Mouse (Mus musculus) liver, embryonic 13.5 days (tissue): ENCODE data around the gene Iqce. TPM values are rescaled to one million over a fixed set of nuclear protein-coding genes. Genes with fewer than 3 reads are reported as not detected.

Source experiments
- ATAC-seq: fragments of 200-750 bp; cut with Nextera tagmentation; 2 replicates; pipeline ENCODE4 v1.8.0; 2017; ENCODE audit warnings: low read depth, mild to moderate bottlenecking, moderate number of reproducible peaks, moderate library complexity
- DNase-seq: peaks from one replicate; pipeline ENCODE4 v3.0.0; 2022
- H3K27ac ChIP-seq: fragments of 300-500 bp; sonication (generic); 2 replicates; pipeline ENCODE4 v1.5.1; 2015; ENCODE audit warnings: moderate library complexity, mild to moderate bottlenecking, inconsistent platforms
- H3K27me3 ChIP-seq: fragments of 300-500 bp; sonication (generic); 2 replicates; pipeline ENCODE4 v1.6.1; 2015; ENCODE audit warnings: mild to moderate bottlenecking, inconsistent platforms
- H3K36me3 ChIP-seq: fragments of 300-500 bp; sonication (generic); 2 replicates; pipeline ENCODE4 v1.6.1; 2015; ENCODE audit warnings: mild to moderate bottlenecking, inconsistent platforms
- H3K4me1 ChIP-seq: fragments of 300-500 bp; sonication (generic); replicated peaks from 2 replicates; pipeline ENCODE4 v1.6.1; 2015; ENCODE audit warnings: inconsistent platforms
- H3K4me2 ChIP-seq: fragments of 300-500 bp; sonication (generic); 2 replicates; pipeline ENCODE4 v1.6.1; 2015; ENCODE audit warnings: inconsistent platforms, mild to moderate bottlenecking, moderate library complexity
- H3K4me3 ChIP-seq: fragments of 300-500 bp; sonication (generic); replicated peaks from 2 replicates; pipeline ENCODE4 v1.5.1; 2015; ENCODE audit warnings: mild to moderate bottlenecking, inconsistent platforms
- H3K9ac ChIP-seq: fragments of 300-500 bp; sonication (generic); 2 replicates; pipeline ENCODE4 v1.6.1; 2015; ENCODE audit warnings: mild to moderate bottlenecking, inconsistent platforms
- H3K9me3 ChIP-seq: fragments of 300-500 bp; sonication (generic); replicated peaks from 2 replicates; pipeline ENCODE4 v1.6.1; 2016; ENCODE audit warnings: inconsistent platforms
- WGBS: fragments of 180-500 bp; shearing (Covaris S2); methylation state at CpG from one replicate; pipeline ENCODE4 v1.1.7; 2015; ENCODE audit not compliant: insufficient replicate concordance; 5-methylcytosine and 5-hydroxymethylcytosine counted together
- polyA plus RNA-seq: library from polyadenylated mRNA; unstranded; fragments of >200 nt; fragmentation: Nextera tagmentation; extraction: Ambion mirVana; gene quantifications from 2 replicates; pipeline ENCODE4 v1.2.1, GENCODE M21; 2015

The Iqce gene
- polyA plus RNA-seq, 1 experiment from 2014 or later: 4.3 TPM

GRCm38 (mm10) chr5:140619895-140620736 lies 82.1 kb downstream of the Iqce start:
- no peak for DNase-seq
- Histone ChIP-seq H3K4me3 (no peak overlapping the region), H3K36me3 (peaks cover 15% of the 10 kb centered on the region), H3K9me3 (no peaks in the 10 kb centered on the region), H3K4me1 (peaks cover 46% of the 10 kb centered on the region), H3K9ac (no peak overlapping the region), H3K27ac (no peak overlapping the region), H3K27me3 (no peaks in the 10 kb centered on the region), H3K4me2 (no peak overlapping the region)
- WGBS: 37% methylated on average over 7 of the region's 7 CpGs
- no peak for ATAC-seq

DNA sequence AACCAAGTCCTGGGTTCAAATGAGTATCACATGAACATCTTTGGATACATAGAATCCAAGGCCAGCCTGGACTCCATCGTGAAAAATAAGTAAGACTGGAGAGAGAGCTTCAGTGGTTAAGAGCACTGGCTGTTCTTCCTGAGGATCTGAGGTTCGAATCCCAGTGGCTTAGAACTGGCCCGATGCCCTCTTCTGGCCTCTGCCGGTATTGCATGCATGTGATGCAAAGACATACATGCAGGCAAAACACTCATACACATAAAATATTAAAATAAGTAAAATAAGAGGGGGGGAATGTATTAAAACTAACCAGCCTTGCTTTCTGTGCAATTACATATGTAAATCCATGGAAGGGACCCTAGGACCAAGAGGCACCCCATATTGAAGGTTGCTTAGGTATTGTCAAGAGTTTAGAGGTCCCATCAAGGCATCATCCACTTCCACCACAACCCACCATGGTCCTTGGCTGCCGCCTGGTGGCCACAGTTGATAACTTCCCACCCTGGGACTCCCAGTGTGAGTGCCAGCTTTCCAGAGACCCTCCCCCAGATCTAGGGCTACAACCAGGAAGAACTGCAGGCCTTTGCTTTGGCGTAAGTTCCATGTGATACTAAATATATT lies 82.9 kb downstream of the Iqce start:
- Histone ChIP-seq H3K27ac (no peak overlapping the region), H3K9me3 (no peaks in the 10 kb centered on the region), H3K4me3 (no peak overlapping the region), H3K4me2 (no peak overlapping the region), H3K27me3 (no peaks in the 10 kb centered on the region), H3K36me3 (peaks cover 11% of the 10 kb centered on the region), H3K4me1 (peaks cover 54% of the 10 kb centered on the region), H3K9ac (no peak overlapping the region)
- 13% methylated on average over 6 of the region's 6 CpGs for WGBS
- ATAC-seq: no peak
- peak; percentile 69 for DNase-seq

GRCm38 (mm10) chr5:140617714-140618113 lies 84.5 kb downstream of the Iqce start:
- Histone ChIP-seq H3K36me3 (peaks cover 22% of the 10 kb centered on the region), H3K27ac (peak overlapping the region; percentile 53), H3K4me1 (peaks cover 62% of the 10 kb centered on the region), H3K4me2 (no peak overlapping the region), H3K9me3 (no peaks in the 10 kb centered on the region), H3K27me3 (no peaks in the 10 kb centered on the region), H3K9ac (no peak overlapping the region), H3K4me3 (no peak overlapping the region)
- peak; percentile 13; the same call in 1 of the 2 replicates for ATAC-seq
- 21% methylated on average over 5 of the region's 5 CpGs for WGBS
- DNase-seq: peak; percentile 34

DNA sequence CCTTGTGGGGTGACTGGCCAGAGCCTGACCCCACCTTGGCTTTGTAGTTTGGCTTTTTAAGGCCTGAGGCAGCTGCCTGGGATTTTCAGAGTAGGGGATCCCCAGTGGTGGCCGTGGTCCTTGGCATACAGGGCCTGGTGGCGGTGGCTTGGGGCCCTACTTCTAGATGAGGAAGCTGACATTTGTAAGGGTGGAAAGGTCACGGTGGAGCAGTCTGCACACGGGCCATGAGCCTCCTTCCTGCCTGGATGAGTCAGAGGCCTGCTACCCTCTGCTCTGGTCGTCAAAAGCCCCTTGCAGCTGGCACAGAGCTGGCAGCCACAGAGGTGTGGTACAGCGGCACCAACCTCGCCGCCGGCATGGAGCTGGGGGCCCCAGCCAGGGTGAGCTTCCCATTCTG lies 85.5 kb downstream of the Iqce start:
- DNase-seq (no peak), ATAC-seq (no peak)
- Histone ChIP-seq H3K4me3 (no peak overlapping the region), H3K4me2 (no peak overlapping the region), H3K27me3 (peaks cover 4% of the 10 kb centered on the region; the same call in 1 of the 2 replicates), H3K27ac (peak overlapping the region; percentile 53), H3K9me3 (no peaks in the 10 kb centered on the region), H3K4me1 (peaks cover 71% of the 10 kb centered on the region), H3K36me3 (peaks cover 31% of the 10 kb centered on the region), H3K9ac (peak overlapping the region; percentile 45; the same call in 1 of the 2 replicates)
- WGBS: 47% methylated on average over 9 of the region's 9 CpGs

GRCm38 (mm10) chr5:140616110-140616503 lies 86.1 kb downstream of the Iqce start:
- ATAC-seq: no peak
- H3K9me3 ChIP-seq: no peaks in the 10 kb centered on the region
- no peak overlapping the region for H3K4me2 ChIP-seq
- no peak for DNase-seq
- peaks cover 9% of the 10 kb centered on the region for H3K27me3 ChIP-seq
- H3K4me3 ChIP-seq: no peak overlapping the region
- H3K4me1 ChIP-seq: peaks cover 74% of the 10 kb centered on the region
- peaks cover 37% of the 10 kb centered on the region for H3K36me3 ChIP-seq
- WGBS: 65% methylated on average over 6 of the region's 6 CpGs
- H3K9ac ChIP-seq: peak overlapping the region; percentile 45
- H3K27ac ChIP-seq: peak overlapping the region; percentile 53

DNA sequence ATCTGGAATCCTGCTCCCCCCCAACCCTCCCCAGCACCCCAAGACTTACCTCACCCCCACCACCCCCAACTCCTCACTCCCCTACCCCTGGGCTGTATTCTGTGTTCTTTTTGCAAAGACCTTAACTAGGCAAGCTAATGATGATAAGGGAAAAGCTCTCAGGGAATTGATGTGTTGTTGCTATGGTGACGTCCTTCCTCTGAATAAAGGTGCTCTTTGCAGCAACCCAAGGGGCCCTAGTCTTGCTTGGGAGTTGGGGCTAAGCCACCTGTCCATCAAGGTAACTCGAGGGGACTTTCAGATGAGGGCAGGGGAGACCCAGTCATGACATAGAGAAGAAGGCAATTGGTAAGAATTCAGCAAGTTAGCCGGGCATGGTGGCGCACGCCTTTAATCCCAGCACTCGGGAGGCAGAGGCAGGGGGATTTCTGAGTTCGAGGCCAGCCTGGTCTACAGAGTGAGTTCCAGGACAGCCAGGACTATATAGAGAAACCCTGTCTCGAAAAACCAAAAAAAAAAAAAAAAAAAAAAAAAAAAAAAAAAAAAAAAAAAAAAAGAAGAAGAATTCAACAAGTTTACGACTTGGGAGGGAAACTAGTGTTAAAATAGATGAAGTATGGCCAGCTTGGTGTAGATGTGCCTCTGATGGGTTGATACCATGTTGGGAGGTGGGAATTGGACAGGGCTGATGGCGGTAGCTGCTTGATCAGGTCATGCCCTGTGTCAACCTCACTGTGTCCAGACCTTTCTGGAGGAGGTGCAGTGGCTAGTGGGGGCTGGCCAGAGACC lies 86.7 kb downstream of the Iqce start:
- peaks cover 80% of the 10 kb centered on the region for H3K4me1 ChIP-seq
- peak overlapping the region; percentile 53 for H3K4me2 ChIP-seq
- no peak overlapping the region for H3K4me3 ChIP-seq

GRCm38 (mm10) chr5:140614837-140615236 lies 87.3 kb downstream of the Iqce start:
- H3K27ac ChIP-seq: peak overlapping the region; percentile 87
- 33% methylated on average over 4 of the region's 4 CpGs for WGBS
- H3K4me2 ChIP-seq: peak overlapping the region; percentile 53
- peak; percentile 82 for ATAC-seq
- H3K9ac ChIP-seq: peak overlapping the region; percentile 52
- H3K36me3 ChIP-seq: peaks cover 37% of the 10 kb centered on the region
- H3K4me1 ChIP-seq: peaks cover 84% of the 10 kb centered on the region
- peaks cover 22% of the 10 kb centered on the region for H3K27me3 ChIP-seq
- DNase-seq: peak; percentile 67
- H3K9me3 ChIP-seq: no peaks in the 10 kb centered on the region
- H3K4me3 ChIP-seq: 0 out of 2 replicates have a peak overlapping the region, but pooled peaks have one; percentile 5

More for the DNA sequence above, 86.7 kb downstream of the Iqce start:
- DNase-seq: no peak
- WGBS: 60% methylated on average over 10 of the region's 10 CpGs
- H3K27ac ChIP-seq: peak overlapping the region; percentile 87
- peaks cover 37% of the 10 kb centered on the region for H3K36me3 ChIP-seq
- H3K9ac ChIP-seq: peak overlapping the region; percentile 45
- peaks cover 15% of the 10 kb centered on the region for H3K27me3 ChIP-seq
- no peaks in the 10 kb centered on the region for H3K9me3 ChIP-seq
- no peak for ATAC-seq

GRCm38 (mm10) chr5:140614141-140614540 lies 88.0 kb downstream of the Iqce start:
- peak overlapping the region; percentile 53 for H3K4me2 ChIP-seq

GRCm38 (mm10) chr5:140612191-140612590 lies 90.0 kb downstream of the Iqce start:
- H3K36me3 ChIP-seq: peaks cover 37% of the 10 kb centered on the region
- peaks cover 94% of the 10 kb centered on the region for H3K4me1 ChIP-seq
- H3K9me3 ChIP-seq: no peaks in the 10 kb centered on the region
- H3K27me3 ChIP-seq: peaks cover 45% of the 10 kb centered on the region
- no peak overlapping the region for H3K4me2 ChIP-seq
- WGBS: 87% methylated on average over 18 of the region's 18 CpGs
- no peak for DNase-seq
- ATAC-seq: no peak
- no peak overlapping the region for H3K4me3 ChIP-seq
- no peak overlapping the region for H3K27ac ChIP-seq
- no peak overlapping the region for H3K9ac ChIP-seq

More at GRCm38 (mm10) chr5:140614141-140614540, 88.0 kb downstream of the Iqce start:
- 77% methylated on average over 10 of the region's 10 CpGs for WGBS
- H3K36me3 ChIP-seq: peaks cover 37% of the 10 kb centered on the region
- H3K9ac ChIP-seq: peak overlapping the region; percentile 52
- no peak for DNase-seq
- no peaks in the 10 kb centered on the region for H3K9me3 ChIP-seq
- H3K4me1 ChIP-seq: peaks cover 87% of the 10 kb centered on the region
- ATAC-seq: no peak
- peaks cover 28% of the 10 kb centered on the region for H3K27me3 ChIP-seq
- peak overlapping the region; percentile 87 for H3K27ac ChIP-seq
- 0 out of 2 replicates have a peak overlapping the region, but pooled peaks have one; percentile 5 for H3K4me3 ChIP-seq
